Mouse (Mus musculus): ENCODE results near the gene Mfap2. TPM values are rescaled to one million over a fixed set of nuclear protein-coding genes. Genes with fewer than 3 reads are reported as not detected.

Gene Mfap2
- polyA plus RNA-seq, 1 experiment from 2014 or later = 128 TPM

DNA sequence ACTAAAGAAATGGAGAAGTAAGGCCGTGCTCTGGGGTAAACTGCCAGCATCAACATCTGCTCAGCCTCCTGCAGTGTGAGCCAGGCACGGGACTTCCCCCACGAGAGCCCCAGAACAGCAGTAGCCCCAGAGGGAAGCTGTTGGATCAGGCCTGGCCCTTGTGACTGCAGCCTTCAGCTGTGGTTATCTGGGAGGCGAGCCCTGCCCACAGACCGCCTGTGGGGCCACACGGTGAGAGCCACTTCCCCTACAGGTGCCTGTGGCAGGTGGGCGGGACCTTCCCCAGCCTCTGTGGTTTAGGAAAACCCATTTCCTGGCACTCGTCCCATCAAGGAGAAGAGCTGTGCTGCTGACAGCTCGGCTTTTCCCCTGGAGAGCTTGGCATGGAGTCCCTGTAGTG lies 26.8 kb upstream of the Mfap2 start:
- WGBS = 11% methylated on average over 9 of the region's 9 CpGs
- Histone ChIP-seq H3K9ac (ENCODE audit: low read depth, low read length) (no peak overlapping the region), H3K4me3 (ENCODE audit: low read depth, low read length) (no peak overlapping the region), H3K27ac (ENCODE audit: low read depth, low read length) (peak overlapping the region; percentile 35), H3K27me3 (replicated peaks; ENCODE audit: control insufficient read depth, insufficient read depth, low read length) (no peaks in the 10 kb centered on the region), H3K4me2 (peak overlapping the region; percentile 22), H3K9me3 (ENCODE audit: control insufficient read depth, low read length) (no peaks in the 10 kb centered on the region), H3K4me1 (replicated peaks; ENCODE audit: control insufficient read depth, insufficient read depth, low read length) (peaks cover 21% of the 10 kb centered on the region), H3K36me3 (ENCODE audit: control insufficient read depth, insufficient read depth, low read length) (peaks cover 10% of the 10 kb centered on the region)
- 0 out of 2 replicates have a peak, but pooled peaks have one; percentile 8 for ATAC-seq (replicated peaks; ENCODE audit: low FRiP score)
- no peak for DNase-seq (ENCODE audit: low spot score)

DNA sequence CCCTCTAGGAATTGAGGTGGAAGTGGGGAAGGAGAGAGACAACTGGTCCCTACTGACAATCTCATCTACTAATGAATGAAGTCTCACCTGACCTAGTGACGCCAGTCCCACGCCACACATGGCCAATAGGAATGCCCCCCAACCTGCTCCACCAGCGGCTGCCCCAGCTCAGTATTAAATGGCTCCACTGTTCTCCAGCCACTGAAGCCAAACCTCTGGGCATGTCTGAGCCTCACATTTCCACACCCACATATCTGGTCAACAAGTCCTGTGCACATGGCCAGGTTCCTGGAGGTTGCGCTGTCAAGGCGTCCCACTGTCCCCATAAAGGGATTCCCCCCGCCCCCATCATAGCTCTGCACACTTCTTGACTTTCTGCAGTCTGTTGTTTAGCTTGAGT lies 25.7 kb upstream of the Mfap2 start:
- Histone ChIP-seq H3K27ac (ENCODE audit: low read depth, low read length) (no peak overlapping the region), H3K4me1 (replicated peaks; ENCODE audit: control insufficient read depth, insufficient read depth, low read length) (peaks cover 31% of the 10 kb centered on the region), H3K4me2 (no peak overlapping the region), H3K36me3 (ENCODE audit: control insufficient read depth, insufficient read depth, low read length) (peaks cover under 1% of the 10 kb centered on the region; the same call in 1 of the 2 replicates), H3K9ac (ENCODE audit: low read depth, low read length) (no peak overlapping the region), H3K9me3 (ENCODE audit: control insufficient read depth, low read length) (no peaks in the 10 kb centered on the region), H3K27me3 (replicated peaks; ENCODE audit: control insufficient read depth, insufficient read depth, low read length) (no peaks in the 10 kb centered on the region), H3K4me3 (ENCODE audit: low read depth, low read length) (no peak overlapping the region)
- ATAC-seq (replicated peaks; ENCODE audit: low FRiP score) = no peak
- no peak for DNase-seq (ENCODE audit: low spot score)
- WGBS = 92% methylated on average over 6 of the region's 6 CpGs

DNA sequence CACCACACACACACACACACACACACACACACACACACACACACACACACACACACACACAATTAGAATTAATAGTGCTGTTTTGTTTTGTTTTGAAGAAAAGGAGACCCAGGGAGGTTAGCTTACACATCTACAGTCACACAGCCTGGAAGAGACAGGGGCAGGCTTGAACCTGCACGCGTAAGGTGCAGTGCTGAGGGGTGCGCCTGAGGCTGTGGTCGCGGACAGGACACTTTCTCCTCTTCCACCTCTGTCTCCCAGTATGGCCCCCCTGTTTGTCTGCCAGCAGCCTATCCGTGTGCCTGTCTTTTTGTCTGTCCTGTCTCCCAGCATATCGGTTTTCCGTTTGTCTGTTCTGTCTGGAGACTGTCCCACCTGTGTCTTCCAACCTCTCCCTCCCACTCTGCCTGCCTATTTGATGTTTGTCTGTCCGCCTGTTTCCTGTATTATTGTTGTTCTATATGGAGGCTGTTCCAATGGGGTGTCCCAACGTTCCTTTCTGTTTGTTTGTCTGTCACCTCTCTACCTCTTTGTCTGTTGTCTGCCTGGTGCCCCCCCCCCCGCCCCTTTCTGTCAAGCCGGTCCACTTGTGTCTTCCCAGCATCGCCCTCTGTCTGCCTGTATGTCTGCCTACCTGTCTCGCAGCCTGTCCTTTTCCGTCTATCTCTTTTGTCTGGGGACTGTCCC lies 24.1 kb upstream of the Mfap2 start:
- Histone ChIP-seq H3K36me3 (ENCODE audit: control insufficient read depth, insufficient read depth, low read length) (no peaks in the 10 kb centered on the region), H3K9ac (ENCODE audit: low read depth, low read length) (peak overlapping the region; percentile 78; the same call in 1 of the 2 replicates), H3K9me3 (ENCODE audit: control insufficient read depth, low read length) (no peaks in the 10 kb centered on the region), H3K4me3 (ENCODE audit: low read depth, low read length) (peak overlapping the region; percentile 87), H3K4me2 (peak overlapping the region; percentile 97), H3K27ac (ENCODE audit: low read depth, low read length) (no peak overlapping the region), H3K27me3 (replicated peaks; ENCODE audit: control insufficient read depth, insufficient read depth, low read length) (no peaks in the 10 kb centered on the region), H3K4me1 (replicated peaks; ENCODE audit: control insufficient read depth, insufficient read depth, low read length) (peaks cover 31% of the 10 kb centered on the region)
- DNase-seq (ENCODE audit: low spot score) (no peak), ATAC-seq (replicated peaks; ENCODE audit: low FRiP score) (peak; percentile 38)
- WGBS = 34% methylated on average over 14 of the region's 15 CpGs

DNA sequence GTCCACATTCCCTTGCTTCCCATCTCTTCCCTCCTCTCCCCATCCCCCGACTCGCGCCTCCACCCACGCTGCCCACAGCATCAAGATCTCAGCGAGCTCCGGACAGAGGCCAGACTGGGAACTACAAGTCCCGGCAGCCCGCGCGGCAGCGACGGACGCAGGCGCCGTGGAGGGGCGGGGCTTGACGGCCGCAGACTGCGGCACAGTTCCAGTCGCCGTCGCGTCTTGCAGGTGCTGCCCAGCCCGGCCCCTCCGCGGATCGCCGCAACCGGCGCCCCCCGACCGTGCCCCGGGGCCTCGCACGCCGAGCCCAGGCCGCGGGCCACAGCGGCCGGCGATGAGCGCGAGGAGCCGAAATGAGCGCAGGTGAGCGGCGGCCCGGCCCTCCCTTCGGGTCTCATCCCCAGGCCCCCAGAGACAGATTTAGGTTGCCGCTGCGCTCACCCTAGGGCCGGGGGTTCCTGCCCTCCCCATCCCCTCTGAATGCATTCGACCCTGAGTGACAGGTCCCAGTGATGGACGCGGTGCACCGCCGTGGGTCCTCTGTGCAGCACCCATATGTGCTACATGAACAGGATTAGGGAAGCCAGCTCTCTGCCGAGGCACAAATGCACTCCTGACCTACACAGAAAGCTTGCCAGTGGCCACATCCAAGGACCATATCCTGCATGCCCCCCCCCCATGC lies 23.4 kb upstream of the Mfap2 start, which contains the start of gene Atp13a2:
TSS of gene Atp13a2 (plus strand) at position 163 of the 685 bp plus-strand sequence.
- Histone ChIP-seq H3K4me3 (ENCODE audit: low read depth, low read length) (peak within 1 kb of the TSS; percentile 87), H3K36me3 (ENCODE audit: control insufficient read depth, insufficient read depth, low read length) (no peaks in the 10 kb centered on the region), H3K4me1 (replicated peaks; ENCODE audit: control insufficient read depth, insufficient read depth, low read length) (peaks cover 31% of the 10 kb centered on the region), H3K9ac (ENCODE audit: low read depth, low read length) (peak within 1 kb of the TSS; percentile 78), H3K27ac (ENCODE audit: low read depth, low read length) (peak within 1 kb of the TSS; percentile 32; the same call in 1 of the 2 replicates), H3K4me2 (peak within 1 kb of the TSS; percentile 97), H3K9me3 (ENCODE audit: control insufficient read depth, low read length) (no peaks in the 10 kb centered on the region), H3K27me3 (replicated peaks; ENCODE audit: control insufficient read depth, insufficient read depth, low read length) (no peaks in the 10 kb centered on the region)
- DNase-seq (ENCODE audit: low spot score) (peak; percentile 90), ATAC-seq (replicated peaks; ENCODE audit: low FRiP score) (peak; percentile 88)
- under 1% methylated on average over 58 of the region's 58 CpGs for WGBS

DNA sequence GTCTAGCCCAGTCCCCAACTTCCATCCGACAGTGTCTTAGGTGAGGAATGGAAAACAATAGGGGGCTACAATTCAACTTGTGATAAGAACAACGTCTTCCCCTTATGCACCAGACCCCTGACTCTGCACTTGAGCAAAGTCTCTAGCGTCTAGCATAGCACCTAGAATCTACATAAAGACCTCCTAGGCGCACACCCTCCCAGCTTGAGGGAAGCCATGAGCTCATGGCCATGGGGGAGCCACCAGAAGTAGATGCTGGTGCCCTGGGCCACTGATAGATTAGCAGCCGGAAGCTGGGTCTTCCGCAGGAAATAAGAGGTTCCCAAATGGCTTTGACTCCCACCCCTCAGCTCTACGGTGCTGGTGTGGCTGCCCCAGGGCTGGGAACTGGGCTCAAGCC lies 22.7 kb upstream of the Mfap2 start:
- H3K4me3 ChIP-seq (ENCODE audit: low read depth, low read length) = peak overlapping the region; percentile 87
- H3K9me3 ChIP-seq (ENCODE audit: control insufficient read depth, low read length) = no peaks in the 10 kb centered on the region
- H3K9ac ChIP-seq (ENCODE audit: low read depth, low read length) = peak overlapping the region; percentile 78
- H3K27me3 ChIP-seq (replicated peaks; ENCODE audit: control insufficient read depth, insufficient read depth, low read length) = no peaks in the 10 kb centered on the region
- DNase-seq (ENCODE audit: low spot score) = no peak
- peak overlapping the region; percentile 97 for H3K4me2 ChIP-seq
- WGBS = 12% methylated on average over 7 of the region's 7 CpGs
- H3K27ac ChIP-seq (ENCODE audit: low read depth, low read length) = peak overlapping the region; percentile 32; the same call in 1 of the 2 replicates
- H3K36me3 ChIP-seq (ENCODE audit: control insufficient read depth, insufficient read depth, low read length) = no peaks in the 10 kb centered on the region
- ATAC-seq (replicated peaks; ENCODE audit: low FRiP score) = peak; percentile 19; the same call in 1 of the 2 replicates
- peaks cover 31% of the 10 kb centered on the region for H3K4me1 ChIP-seq (replicated peaks; ENCODE audit: control insufficient read depth, insufficient read depth, low read length)

DNA sequence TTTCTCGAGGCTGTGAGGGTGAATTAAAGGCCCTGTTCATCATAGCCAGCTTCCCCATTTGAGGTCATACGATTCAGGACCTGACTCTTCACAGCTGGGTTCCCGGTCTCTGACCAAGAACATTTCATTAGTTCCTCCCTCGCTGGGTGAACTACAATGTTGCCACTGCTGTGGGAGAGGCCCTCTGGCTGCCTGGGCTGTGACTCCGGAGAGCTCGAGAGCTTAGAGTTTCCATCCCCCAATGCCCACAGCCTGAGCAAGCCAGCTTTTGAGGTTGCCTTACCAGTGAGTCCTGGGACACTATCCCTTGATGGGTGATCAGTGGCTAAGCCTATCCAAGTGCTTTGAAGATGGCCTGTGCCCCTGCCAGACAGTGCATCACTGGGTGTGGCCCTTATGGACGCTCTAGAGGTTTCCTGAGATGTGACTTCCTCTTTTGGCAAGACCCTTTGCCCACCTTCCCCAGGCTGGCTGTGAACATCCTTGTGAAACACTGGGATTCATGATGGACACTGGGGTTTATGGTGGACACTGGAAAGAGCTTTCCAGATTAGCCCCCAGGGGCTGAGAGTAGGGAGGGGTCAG lies 21.4 kb upstream of the Mfap2 start:
- no peak overlapping the region for H3K27ac ChIP-seq (ENCODE audit: low read depth, low read length)
- H3K4me1 ChIP-seq (replicated peaks; ENCODE audit: control insufficient read depth, insufficient read depth, low read length) = peaks cover 24% of the 10 kb centered on the region
- peak overlapping the region; percentile 97 for H3K4me2 ChIP-seq
- no peaks in the 10 kb centered on the region for H3K27me3 ChIP-seq (replicated peaks; ENCODE audit: control insufficient read depth, insufficient read depth, low read length)
- H3K9ac ChIP-seq (ENCODE audit: low read depth, low read length) = no peak overlapping the region; the same call in 1 of the 2 replicates
- H3K9me3 ChIP-seq (ENCODE audit: control insufficient read depth, low read length) = no peaks in the 10 kb centered on the region
- 0 out of 2 replicates have a peak overlapping the region, but pooled peaks have one; percentile 2 for H3K4me3 ChIP-seq (ENCODE audit: low read depth, low read length)
- 41% methylated on average over 7 of the region's 7 CpGs for WGBS
- ATAC-seq (replicated peaks; ENCODE audit: low FRiP score) (no peak), DNase-seq (ENCODE audit: low spot score) (no peak)
- no peaks in the 10 kb centered on the region for H3K36me3 ChIP-seq (ENCODE audit: control insufficient read depth, insufficient read depth, low read length)

DNA sequence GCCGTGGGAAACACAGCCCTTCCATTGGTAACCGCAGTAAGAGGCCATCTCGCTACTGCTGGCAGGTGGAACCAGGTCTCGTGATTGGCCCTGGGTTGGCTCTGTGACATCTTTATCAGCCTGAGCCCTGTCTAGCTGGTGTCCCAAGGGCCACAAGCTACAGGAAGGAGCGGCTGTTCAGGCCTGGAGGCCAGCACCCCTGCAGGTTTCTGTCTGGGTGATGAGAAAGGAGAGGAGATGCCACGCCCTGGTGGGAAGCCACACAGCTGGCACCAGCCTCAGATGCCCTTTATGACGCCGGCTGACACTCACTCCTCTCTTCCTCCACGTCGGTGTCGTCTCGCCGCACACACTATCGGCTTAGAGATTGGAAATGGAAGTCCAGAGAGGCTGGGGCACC lies 20.8 kb upstream of the Mfap2 start:
- ATAC-seq (replicated peaks; ENCODE audit: low FRiP score) = no peak

DNA sequence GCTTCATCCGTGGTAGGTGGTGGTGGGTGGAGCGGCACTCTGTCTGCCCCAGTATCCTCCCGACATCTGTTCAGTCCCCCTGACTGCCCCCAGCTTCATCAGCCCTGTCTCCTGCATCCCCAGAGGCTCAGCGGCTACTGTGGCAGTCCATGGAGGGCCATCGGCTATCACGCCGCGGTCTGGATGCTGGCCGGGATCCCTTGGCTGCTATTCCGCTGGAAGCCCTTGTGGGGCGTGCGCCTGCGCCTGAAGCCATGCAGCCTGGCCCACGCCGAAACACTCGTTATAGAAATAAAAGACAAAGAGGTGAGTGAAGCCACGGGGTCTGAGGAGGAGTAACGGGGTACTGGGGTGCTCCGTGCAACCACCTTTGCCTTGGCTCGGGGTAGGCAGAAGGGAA lies 18.0 kb upstream of the Mfap2 start:
- no peak overlapping the region for H3K4me2 ChIP-seq
- peaks cover 21% of the 10 kb centered on the region for H3K4me1 ChIP-seq (replicated peaks; ENCODE audit: control insufficient read depth, insufficient read depth, low read length)
- no peak for ATAC-seq (replicated peaks; ENCODE audit: low FRiP score)
- no peak overlapping the region for H3K4me3 ChIP-seq (ENCODE audit: low read depth, low read length)
- no peak for DNase-seq (ENCODE audit: low spot score)
- no peaks in the 10 kb centered on the region for H3K27me3 ChIP-seq (replicated peaks; ENCODE audit: control insufficient read depth, insufficient read depth, low read length)
- WGBS = 85% methylated on average over 20 of the region's 20 CpGs
- H3K9ac ChIP-seq (ENCODE audit: low read depth, low read length) = no peak overlapping the region
- H3K36me3 ChIP-seq (ENCODE audit: control insufficient read depth, insufficient read depth, low read length) = peaks cover 8% of the 10 kb centered on the region
- no peaks in the 10 kb centered on the region for H3K9me3 ChIP-seq (ENCODE audit: control insufficient read depth, low read length)
- no peak overlapping the region for H3K27ac ChIP-seq (ENCODE audit: low read depth, low read length)

More for the DNA sequence above, 20.8 kb upstream of the Mfap2 start:
- H3K27me3 ChIP-seq (replicated peaks; ENCODE audit: control insufficient read depth, insufficient read depth, low read length) = no peaks in the 10 kb centered on the region
- DNase-seq (ENCODE audit: low spot score) = no peak
- no peak overlapping the region for H3K27ac ChIP-seq (ENCODE audit: low read depth, low read length)
- no peaks in the 10 kb centered on the region for H3K36me3 ChIP-seq (ENCODE audit: control insufficient read depth, insufficient read depth, low read length)
- WGBS = 81% methylated on average over 14 of the region's 14 CpGs
- H3K4me3 ChIP-seq (ENCODE audit: low read depth, low read length) = 0 out of 2 replicates have a peak overlapping the region, but pooled peaks have one; percentile 2
- peaks cover 24% of the 10 kb centered on the region for H3K4me1 ChIP-seq (replicated peaks; ENCODE audit: control insufficient read depth, insufficient read depth, low read length)
- H3K9me3 ChIP-seq (ENCODE audit: control insufficient read depth, low read length) = no peaks in the 10 kb centered on the region
- no peak overlapping the region for H3K9ac ChIP-seq (ENCODE audit: low read depth, low read length)
- H3K4me2 ChIP-seq = peak overlapping the region; percentile 97
